Mouse (Mus musculus) heart, embryonic 10.5 days (tissue): Measurements from ENCODE around the gene Parp6. TPM values are rescaled to one million over a fixed set of nuclear protein-coding genes. Genes with fewer than 3 reads are reported as not detected.

ENCODE experiments used
- DNase-seq: peaks from one replicate; pipeline ENCODE4 v3.0.0-alpha.2; 2017; ENCODE audit warnings: low spot score
- H3K27ac ChIP-seq: fragments of 300-500 bp; sonication (generic); 2 replicates; pipeline ENCODE4 v1.5.1; 2016; ENCODE audit warnings: mild to moderate bottlenecking
- H3K27me3 ChIP-seq: fragments of 300-500 bp; sonication (generic); 2 replicates; pipeline ENCODE4 v1.6.1; 2016; ENCODE audit warnings: mild to moderate bottlenecking; ENCODE audit not compliant: poor library complexity, insufficient read depth, severe bottlenecking
- H3K36me3 ChIP-seq: fragments of 300-500 bp; sonication (generic); 2 replicates; pipeline ENCODE4 v1.6.1; 2016; ENCODE audit warnings: mild to moderate bottlenecking, moderate library complexity
- H3K4me1 ChIP-seq: fragments of 300-500 bp; sonication (generic); 2 replicates; pipeline ENCODE4 v1.6.1; 2016; ENCODE audit warnings: mild to moderate bottlenecking
- H3K4me3 ChIP-seq: fragments of 300-500 bp; sonication (generic); 2 replicates; pipeline ENCODE4 v1.5.1; 2016; ENCODE audit warnings: mild to moderate bottlenecking, moderate library complexity
- H3K9me3 ChIP-seq: fragments of 300-500 bp; sonication (generic); 2 replicates; pipeline ENCODE4 v1.6.1; 2016; ENCODE audit warnings: mild to moderate bottlenecking, moderate library complexity
- WGBS: fragments of 180-500 bp; shearing (Covaris S2); methylation state at CpG from one replicate; pipeline ENCODE4 v1.1.7; 2016; 5-methylcytosine and 5-hydroxymethylcytosine counted together
- polyA plus RNA-seq: library from polyadenylated mRNA; unstranded; fragments of >200 nt; fragmentation: Nextera tagmentation; extraction: Ambion mirVana; gene quantifications from 2 replicates; pipeline ENCODE4 v1.2.1, GENCODE M21; 2016

Parp6 gene
- polyA plus RNA-seq: 19.3 and 23.9 TPM in 2 replicates

GRCm38 (mm10) chr9:59616622-59617306, at the start of gene Parp6:
Gene Parp6, plus strand, starts transcription at chr9:59617284.
- Histone ChIP-seq H3K27me3 (no peaks in the 10 kb centered on the region), H3K4me3 (peak within 1 kb of the TSS; percentile 93), H3K36me3 (no peaks in the 10 kb centered on the region), H3K27ac (peak within 1 kb of the TSS; percentile 97), H3K9me3 (no peaks in the 10 kb centered on the region), H3K4me1 (peaks cover 15% of the 10 kb centered on the region)
- WGBS: 1% methylated on average over 36 of the region's 36 CpGs
- peak; percentile 100 for DNase-seq

- no peaks in the 10 kb centered on the region for H3K36me3 ChIP-seq
- no peaks in the 10 kb centered on the region for H3K4me1 ChIP-seq
- H3K27ac ChIP-seq: no peak overlapping the region
- peaks cover 11% of the 10 kb centered on the region for H3K27me3 ChIP-seq
- no peak for DNase-seq
- no peaks in the 10 kb centered on the region for H3K9me3 ChIP-seq
- H3K4me3 ChIP-seq: no peak overlapping the region
- 72% methylated on average over 2 of the region's 2 CpGs for WGBS
These were observed 45.2 kb upstream of the Parp6 start for GRCm38 (mm10) chr9:59571852-59572251.

GRCm38 (mm10) chr9:59577401-59577800, 39.7 kb upstream of the Parp6 start:
- Histone ChIP-seq H3K27me3 (peaks cover 42% of the 10 kb centered on the region), H3K4me1 (peaks cover 17% of the 10 kb centered on the region), H3K4me3 (peak overlapping the region; percentile 58), H3K36me3 (no peaks in the 10 kb centered on the region), H3K9me3 (no peaks in the 10 kb centered on the region), H3K27ac (no peak overlapping the region)
- DNase-seq: no peak
- 14% methylated on average over 13 of the region's 13 CpGs for WGBS

GRCm38 (mm10) chr9:59577844-59578504, 39.1 kb upstream of the Parp6 start, which contains the start of gene Celf6:
Gene Celf6, plus strand, starts transcription at chr9:59577917.
- Histone ChIP-seq H3K4me3 (peak within 1 kb of the TSS; percentile 58), H3K27ac (no peak within 1 kb of the TSS), H3K4me1 (peaks cover 17% of the 10 kb centered on the region), H3K27me3 (peaks cover 42% of the 10 kb centered on the region), H3K9me3 (no peaks in the 10 kb centered on the region), H3K36me3 (no peaks in the 10 kb centered on the region)
- peak; percentile 100 for DNase-seq
- WGBS: under 1% methylated on average over 59 of the region's 61 CpGs

- H3K4me1 ChIP-seq: peaks cover 17% of the 10 kb centered on the region
- WGBS: under 1% methylated on average over 18 of the region's 20 CpGs
- no peak overlapping the region for H3K27ac ChIP-seq
- H3K9me3 ChIP-seq: no peaks in the 10 kb centered on the region
- no peaks in the 10 kb centered on the region for H3K36me3 ChIP-seq
- peak overlapping the region; percentile 58 for H3K4me3 ChIP-seq
- DNase-seq: no peak
- peaks cover 42% of the 10 kb centered on the region for H3K27me3 ChIP-seq
These were observed 38.6 kb upstream of the Parp6 start for GRCm38 (mm10) chr9:59578505-59578867.

GRCm38 (mm10) chr9:59584871-59585308, 32.2 kb upstream of the Parp6 start:
- H3K27ac ChIP-seq: no peak overlapping the region
- H3K4me1 ChIP-seq: peaks cover 6% of the 10 kb centered on the region; the same call in 1 of the 2 replicates
- WGBS: 6% methylated on average over 13 of the region's 13 CpGs
- DNase-seq: peak; percentile 88
- no peaks in the 10 kb centered on the region for H3K9me3 ChIP-seq
- H3K4me3 ChIP-seq: peak overlapping the region; percentile 42
- H3K36me3 ChIP-seq: no peaks in the 10 kb centered on the region
- H3K27me3 ChIP-seq: peaks cover 49% of the 10 kb centered on the region

- Histone ChIP-seq H3K27me3 (peaks cover 53% of the 10 kb centered on the region), H3K4me1 (peaks cover 6% of the 10 kb centered on the region; the same call in 1 of the 2 replicates), H3K4me3 (no peak overlapping the region), H3K27ac (no peak overlapping the region), H3K36me3 (no peaks in the 10 kb centered on the region), H3K9me3 (no peaks in the 10 kb centered on the region)
- DNase-seq: no peak
- WGBS: 58% methylated on average over 5 of the region's 5 CpGs
These were observed 28.8 kb upstream of the Parp6 start for GRCm38 (mm10) chr9:59588252-59588651.

GRCm38 (mm10) chr9:59588710-59589671, 28.1 kb upstream of the Parp6 start:
- Histone ChIP-seq H3K36me3 (no peaks in the 10 kb centered on the region), H3K4me3 (no peak overlapping the region), H3K4me1 (peaks cover 6% of the 10 kb centered on the region; the same call in 1 of the 2 replicates), H3K27me3 (peaks cover 49% of the 10 kb centered on the region), H3K9me3 (no peaks in the 10 kb centered on the region), H3K27ac (no peak overlapping the region)
- no peak for DNase-seq
- WGBS: 45% methylated on average over 12 of the region's 12 CpGs

GRCm38 (mm10) chr9:59589703-59590439, 27.2 kb upstream of the Parp6 start:
- 75% methylated on average over 10 of the region's 10 CpGs for WGBS
- H3K4me3 ChIP-seq: no peak overlapping the region
- DNase-seq: no peak
- peaks cover 47% of the 10 kb centered on the region for H3K27me3 ChIP-seq
- peaks cover 5% of the 10 kb centered on the region; the same call in 1 of the 2 replicates for H3K4me1 ChIP-seq
- H3K9me3 ChIP-seq: no peaks in the 10 kb centered on the region
- no peak overlapping the region for H3K27ac ChIP-seq
- no peaks in the 10 kb centered on the region for H3K36me3 ChIP-seq

- H3K27me3 ChIP-seq: peaks cover 44% of the 10 kb centered on the region
- H3K9me3 ChIP-seq: no peaks in the 10 kb centered on the region
- peaks cover 5% of the 10 kb centered on the region; the same call in 1 of the 2 replicates for H3K4me1 ChIP-seq
- 68% methylated on average over 8 of the region's 8 CpGs for WGBS
- H3K36me3 ChIP-seq: no peaks in the 10 kb centered on the region
- H3K27ac ChIP-seq: no peak overlapping the region
- no peak overlapping the region for H3K4me3 ChIP-seq
- no peak for DNase-seq
These were observed 15.4 kb upstream of the Parp6 start for GRCm38 (mm10) chr9:59601661-59602060.

GRCm38 (mm10) chr9:59605967-59606366, 11.1 kb upstream of the Parp6 start:
- H3K27me3 ChIP-seq: peaks cover 39% of the 10 kb centered on the region
- H3K9me3 ChIP-seq: no peaks in the 10 kb centered on the region
- H3K27ac ChIP-seq: no peak overlapping the region
- no peak overlapping the region for H3K4me3 ChIP-seq
- no peak for DNase-seq
- H3K36me3 ChIP-seq: no peaks in the 10 kb centered on the region
- peaks cover 5% of the 10 kb centered on the region; the same call in 1 of the 2 replicates for H3K4me1 ChIP-seq
- 43% methylated on average over 6 of the region's 6 CpGs for WGBS

GRCm38 (mm10) chr9:59610950-59611349, 6.1 kb upstream of the Parp6 start:
- 84% methylated on average over 2 of the region's 2 CpGs for WGBS
- no peak for DNase-seq
- no peaks in the 10 kb centered on the region for H3K27me3 ChIP-seq

More at GRCm38 (mm10) chr9:59610950-59611349, 6.1 kb upstream of the Parp6 start:
- Histone ChIP-seq H3K9me3 (no peaks in the 10 kb centered on the region), H3K4me3 (no peak overlapping the region), H3K36me3 (no peaks in the 10 kb centered on the region), H3K27ac (no peak overlapping the region), H3K4me1 (no peaks in the 10 kb centered on the region)
